Mouse (Mus musculus) liver, adult 2 months (tissue): ENCODE data around the gene Med17.

Experiments
- CTCF ChIP-seq: fragments of 200-500 bp; IDR thresholded peaks from 2 replicates; pipeline ENCODE4 v1.5.1; 2011; ENCODE audit warnings: low read depth, low read length, control low read depth
- POLR2A ChIP-seq: fragments of 200-500 bp; IDR thresholded peaks from 2 replicates; pipeline ENCODE4 v1.6.1; 2011; ENCODE audit warnings: low read length, control low read depth; ENCODE audit not compliant: insufficient read depth; ENCODE audit errors: extremely low read depth

DNA sequence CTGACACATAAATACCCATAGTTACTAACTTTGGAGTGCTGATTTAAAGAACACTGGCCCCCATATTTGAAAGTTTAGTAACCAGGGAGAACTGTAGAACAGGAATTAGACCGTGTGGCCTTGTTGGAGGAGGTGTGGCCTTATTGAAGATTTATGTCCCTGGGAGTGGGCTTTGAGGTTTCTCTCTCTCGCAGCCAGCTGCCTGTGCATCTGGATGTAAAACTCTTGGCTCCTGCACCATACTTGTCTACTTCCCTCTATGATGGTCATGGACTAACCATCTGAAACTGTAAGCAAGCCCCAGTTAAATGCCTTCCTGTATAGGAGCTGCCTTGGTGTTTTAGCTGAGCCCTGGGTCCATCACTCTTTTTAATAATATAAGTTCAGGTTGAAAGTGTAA, 18.7 kb upstream of the Med17 start:
- no peak for TF ChIP-seq POLR2A
- TF ChIP-seq CTCF, result no peak
